Mouse (Mus musculus): ENCODE data around the gene Ap3m1. TPM values are rescaled to one million over a fixed set of nuclear protein-coding genes. Genes with fewer than 3 reads are reported as not detected.
"Not testable (repeated sequence)": the region's sequence is repeated elsewhere in the genome, so short reads cannot be mapped to it uniquely, and the experiment has no call there.

Ap3m1 gene
- polyA plus RNA-seq (2014; fragmentation: Nextera tagmentation; extraction: Ambion mirVana) = 127 and 132 TPM in 2 replicates

- peak; percentile 97 for ATAC-seq (ENCODE audit: insufficient read depth, low FRiP score, low TSS enrichment)
Measured at GRCm38 (mm10) chr14:21052112-21052780, at the start of gene Ap3m1, which contains the start of gene Adk. Gene Ap3m1 (minus strand): TSS chr14:21052508. Gene Adk (plus strand): TSS chr14:21052574.

DNA sequence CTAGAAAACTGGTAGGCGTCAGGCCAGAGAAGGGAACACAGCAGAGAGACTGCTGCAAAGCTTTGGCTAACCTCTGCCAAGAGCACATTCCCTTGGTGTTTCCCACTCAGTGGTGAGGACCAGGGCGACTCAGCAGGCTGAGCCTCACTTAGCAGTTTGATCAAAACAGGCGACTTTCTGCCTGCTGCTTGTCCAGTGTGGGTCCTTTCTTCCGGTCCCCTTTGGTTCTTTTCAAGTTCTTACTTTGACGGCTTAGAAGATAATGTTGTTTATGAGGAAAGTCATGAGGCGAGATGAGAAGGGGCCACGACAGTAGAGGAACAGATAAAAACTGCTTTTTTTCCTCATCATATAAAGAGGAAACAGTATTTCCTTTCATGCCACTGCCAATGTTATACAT, 49.3 kb upstream of the Ap3m1 start:
- Histone ChIP-seq H3K36me3 (ENCODE audit: control insufficient read depth, insufficient read depth, low read length) (no peaks in the 10 kb centered on the region), H3K27me3 (ENCODE audit: control insufficient read depth, insufficient read depth, low read length) (no peaks in the 10 kb centered on the region), H3K4me1 (ENCODE audit: control insufficient read depth, insufficient read depth, low read length) (no peaks in the 10 kb centered on the region), H3K27ac (ENCODE audit: low read depth, low read length) (no peak overlapping the region), H3K9ac (ENCODE audit: low read length) (no peak overlapping the region), H3K9me3 (ENCODE audit: control insufficient read depth, low read length) (no peaks in the 10 kb centered on the region), H3K4me3 (ENCODE audit: low read depth, low read length) (no peak overlapping the region), H3K4me2 (ENCODE audit: low read depth) (no peak overlapping the region)
- WGBS = 74% methylated on average over 7 of the region's 7 CpGs
- DNase-seq (ENCODE audit: low spot score) (no peak), ATAC-seq (ENCODE audit: insufficient read depth, low FRiP score, low TSS enrichment) (no peak)

More at GRCm38 (mm10) chr14:21052112-21052780, at the start of gene Ap3m1, which contains the start of gene Adk:
- Histone ChIP-seq H3K9ac (ENCODE audit: low read length) (peak within 1 kb of the TSS; percentile 76), H3K27ac (ENCODE audit: low read depth, low read length) (peak within 1 kb of the TSS; percentile 51), H3K9me3 (ENCODE audit: control insufficient read depth, low read length) (no peaks in the 10 kb centered on the region), H3K4me2 (ENCODE audit: low read depth) (peak within 1 kb of the TSS; percentile 93), H3K4me1 (ENCODE audit: control insufficient read depth, insufficient read depth, low read length) (peaks cover 2% of the 10 kb centered on the region; the same call in 1 of the 2 replicates), H3K27me3 (ENCODE audit: control insufficient read depth, insufficient read depth, low read length) (no peaks in the 10 kb centered on the region), H3K36me3 (ENCODE audit: control insufficient read depth, insufficient read depth, low read length) (no peaks in the 10 kb centered on the region), H3K4me3 (ENCODE audit: low read depth, low read length) (peak within 1 kb of the TSS; percentile 87)
- WGBS = under 1% methylated on average over 48 of the region's 48 CpGs
- DNase-seq (ENCODE audit: low spot score) = peak; percentile 96

DNA sequence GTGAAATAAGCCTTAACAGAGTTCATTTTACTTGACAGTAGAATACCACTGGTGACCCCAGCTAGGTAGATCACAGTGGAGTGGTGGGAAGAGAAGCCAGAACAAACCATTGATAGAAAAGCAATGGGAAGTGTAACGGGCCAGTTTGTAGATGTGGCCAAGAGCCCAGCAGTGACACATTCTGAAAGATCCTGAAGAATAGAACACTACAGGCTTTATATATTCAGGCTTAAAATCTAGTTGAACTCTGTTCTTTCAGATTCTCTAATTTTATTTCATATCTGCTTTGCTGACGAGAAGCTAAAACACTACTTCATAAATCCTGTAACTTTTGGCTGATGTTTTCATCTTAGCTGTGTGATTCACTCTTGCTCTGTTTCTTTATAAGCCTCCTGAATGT, 48.6 kb upstream of the Ap3m1 start:
- ATAC-seq (ENCODE audit: insufficient read depth, low FRiP score, low TSS enrichment) (no peak), DNase-seq (ENCODE audit: low spot score) (no peak)
- Histone ChIP-seq H3K27me3 (ENCODE audit: control insufficient read depth, insufficient read depth, low read length) (no peaks in the 10 kb centered on the region), H3K4me3 (ENCODE audit: low read depth, low read length) (no peak overlapping the region), H3K4me1 (ENCODE audit: control insufficient read depth, insufficient read depth, low read length) (no peaks in the 10 kb centered on the region), H3K4me2 (ENCODE audit: low read depth) (no peak overlapping the region), H3K9me3 (ENCODE audit: control insufficient read depth, low read length) (no peaks in the 10 kb centered on the region), H3K27ac (ENCODE audit: low read depth, low read length) (no peak overlapping the region), H3K36me3 (ENCODE audit: control insufficient read depth, insufficient read depth, low read length) (no peaks in the 10 kb centered on the region), H3K9ac (ENCODE audit: low read length) (no peak overlapping the region)
- 89% methylated on average over 2 of the region's 2 CpGs for WGBS

DNA sequence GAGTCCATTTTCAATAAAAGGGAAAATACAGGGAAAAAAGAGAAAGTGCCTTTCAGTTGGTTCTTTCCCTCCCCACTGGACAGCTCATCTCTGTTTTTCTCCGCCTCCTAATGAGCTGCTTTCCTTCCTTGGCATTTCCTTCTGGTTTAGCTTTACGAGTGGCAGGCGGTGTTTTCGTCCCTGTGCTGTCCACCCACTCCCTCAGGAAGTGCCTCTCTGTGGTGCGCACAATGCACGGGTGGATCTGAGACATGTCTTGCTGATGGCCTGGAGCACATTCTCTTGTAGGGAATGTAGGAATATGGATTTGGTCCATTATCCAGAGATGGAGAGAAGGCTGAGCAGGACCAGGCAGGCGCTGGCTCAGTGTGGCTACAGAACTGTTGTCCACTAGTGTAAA, 47.1 kb upstream of the Ap3m1 start:
- H3K27ac ChIP-seq (ENCODE audit: low read depth, low read length) = no peak overlapping the region
- no peak overlapping the region for H3K9ac ChIP-seq (ENCODE audit: low read length)
- no peaks in the 10 kb centered on the region for H3K36me3 ChIP-seq (ENCODE audit: control insufficient read depth, insufficient read depth, low read length)
- H3K9me3 ChIP-seq (ENCODE audit: control insufficient read depth, low read length) = no peaks in the 10 kb centered on the region
- ATAC-seq (ENCODE audit: insufficient read depth, low FRiP score, low TSS enrichment) = no peak
- H3K4me2 ChIP-seq (ENCODE audit: low read depth) = no peak overlapping the region
- WGBS = 71% methylated on average over 7 of the region's 7 CpGs
- no peak overlapping the region for H3K4me3 ChIP-seq (ENCODE audit: low read depth, low read length)
- H3K27me3 ChIP-seq (ENCODE audit: control insufficient read depth, insufficient read depth, low read length) = no peaks in the 10 kb centered on the region
- no peak for DNase-seq (ENCODE audit: low spot score)
- no peaks in the 10 kb centered on the region for H3K4me1 ChIP-seq (ENCODE audit: control insufficient read depth, insufficient read depth, low read length)

GRCm38 (mm10) chr14:21096689-21097088, 44.4 kb upstream of the Ap3m1 start:
- H3K4me3 ChIP-seq (ENCODE audit: low read depth, low read length) = no peak overlapping the region
- whole genome bisulfite sequencing = 79% methylated on average over 4 of the region's 4 CpGs
- no peak overlapping the region for H3K27ac ChIP-seq (ENCODE audit: low read depth, low read length)
- no peak overlapping the region for H3K9ac ChIP-seq (ENCODE audit: low read length)
- no peaks in the 10 kb centered on the region for H3K4me1 ChIP-seq (ENCODE audit: control insufficient read depth, insufficient read depth, low read length)
- DNase-seq (ENCODE audit: low spot score) (no peak), ATAC-seq (ENCODE audit: insufficient read depth, low FRiP score, low TSS enrichment) (no peak)
- H3K27me3 ChIP-seq (ENCODE audit: control insufficient read depth, insufficient read depth, low read length) = no peaks in the 10 kb centered on the region
- no peak overlapping the region for H3K4me2 ChIP-seq (ENCODE audit: low read depth)
- H3K36me3 ChIP-seq (ENCODE audit: control insufficient read depth, insufficient read depth, low read length) = no peaks in the 10 kb centered on the region
- H3K9me3 ChIP-seq (ENCODE audit: control insufficient read depth, low read length) = no peaks in the 10 kb centered on the region

- Histone ChIP-seq H3K4me3 (ENCODE audit: low read depth, low read length) (no peak overlapping the region), H3K36me3 (ENCODE audit: control insufficient read depth, insufficient read depth, low read length) (no peaks in the 10 kb centered on the region), H3K27me3 (ENCODE audit: control insufficient read depth, insufficient read depth, low read length) (no peaks in the 10 kb centered on the region), H3K4me2 (ENCODE audit: low read depth) (no peak overlapping the region), H3K4me1 (ENCODE audit: control insufficient read depth, insufficient read depth, low read length) (no peaks in the 10 kb centered on the region), H3K27ac (ENCODE audit: low read depth, low read length) (no peak overlapping the region), H3K9me3 (ENCODE audit: control insufficient read depth, low read length) (no peaks in the 10 kb centered on the region), H3K9ac (ENCODE audit: low read length) (no peak overlapping the region)
- ATAC-seq (ENCODE audit: insufficient read depth, low FRiP score, low TSS enrichment) (no peak), DNase-seq (ENCODE audit: low spot score) (no peak)
Measured at GRCm38 (mm10) chr14:21096279-21096678, 44.0 kb upstream of the Ap3m1 start.

- ATAC-seq (ENCODE audit: insufficient read depth, low FRiP score, low TSS enrichment); H3K27ac ChIP-seq (ENCODE audit: low read depth, low read length): not testable (repeated sequence)
Measured at GRCm38 (mm10) chr14:21094161-21094560, 41.9 kb upstream of the Ap3m1 start.

DNA sequence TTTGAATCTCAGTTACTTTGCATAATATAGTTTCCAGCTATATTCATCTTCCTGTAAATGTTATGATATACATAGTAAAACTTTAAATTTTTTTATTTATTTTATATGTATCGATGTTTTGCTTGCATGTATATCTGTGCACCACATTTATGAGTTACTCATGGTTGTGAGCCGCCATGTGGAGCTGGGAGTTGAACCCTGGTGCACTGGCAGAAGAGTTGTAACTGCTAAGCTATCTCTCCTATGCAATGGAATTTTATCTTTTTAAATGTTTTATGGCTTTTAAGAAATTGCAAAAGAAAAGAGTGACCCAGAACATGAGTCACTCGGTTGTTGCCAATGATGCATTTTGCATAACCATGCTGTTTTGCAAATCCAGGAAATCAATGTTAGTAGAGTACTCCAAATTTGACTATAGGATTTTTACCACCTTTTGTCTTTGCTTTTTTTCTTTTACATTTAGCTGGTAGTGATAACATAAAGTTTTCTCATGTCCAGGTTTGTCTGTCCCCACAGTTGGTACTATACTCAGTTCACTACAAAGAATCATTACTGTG, 38.7 kb upstream of the Ap3m1 start:
- no peak for ATAC-seq (ENCODE audit: insufficient read depth, low FRiP score, low TSS enrichment)
- Histone ChIP-seq H3K9ac (ENCODE audit: low read length) (no peak overlapping the region), H3K36me3 (ENCODE audit: control insufficient read depth, insufficient read depth, low read length) (no peaks in the 10 kb centered on the region), H3K27ac (ENCODE audit: low read depth, low read length) (no peak overlapping the region), H3K4me3 (ENCODE audit: low read depth, low read length) (no peak overlapping the region), H3K27me3 (ENCODE audit: control insufficient read depth, insufficient read depth, low read length) (no peaks in the 10 kb centered on the region), H3K4me2 (ENCODE audit: low read depth) (no peak overlapping the region), H3K4me1 (ENCODE audit: control insufficient read depth, insufficient read depth, low read length) (peaks cover 8% of the 10 kb centered on the region), H3K9me3 (ENCODE audit: control insufficient read depth, low read length) (no peaks in the 10 kb centered on the region)
- DNase-seq (ENCODE audit: low spot score) = no peak
- 95% methylated on average over 3 of the region's 3 CpGs for WGBS

More at GRCm38 (mm10) chr14:21094161-21094560, 41.9 kb upstream of the Ap3m1 start:
- H3K27me3 ChIP-seq (ENCODE audit: control insufficient read depth, insufficient read depth, low read length); H3K36me3 ChIP-seq (ENCODE audit: control insufficient read depth, insufficient read depth, low read length); H3K9me3 ChIP-seq (ENCODE audit: control insufficient read depth, low read length); H3K4me2 ChIP-seq (ENCODE audit: low read depth); H3K4me1 ChIP-seq (ENCODE audit: control insufficient read depth, insufficient read depth, low read length); H3K9ac ChIP-seq (ENCODE audit: low read length); DNase-seq (ENCODE audit: low spot score); H3K4me3 ChIP-seq (ENCODE audit: low read depth, low read length): not testable (repeated sequence)

- no peak overlapping the region for H3K9ac ChIP-seq (ENCODE audit: low read length)
- no peak overlapping the region for H3K4me2 ChIP-seq (ENCODE audit: low read depth)
- no peak overlapping the region for H3K27ac ChIP-seq (ENCODE audit: low read depth, low read length)
- H3K27me3 ChIP-seq (ENCODE audit: control insufficient read depth, insufficient read depth, low read length) = no peaks in the 10 kb centered on the region
- no peak overlapping the region for H3K4me3 ChIP-seq (ENCODE audit: low read depth, low read length)
- H3K36me3 ChIP-seq (ENCODE audit: control insufficient read depth, insufficient read depth, low read length) = no peaks in the 10 kb centered on the region
- WGBS = 68% methylated on average over 3 of the region's 3 CpGs
- no peak for ATAC-seq (ENCODE audit: insufficient read depth, low FRiP score, low TSS enrichment)
- no peak for DNase-seq (ENCODE audit: low spot score)
- no peaks in the 10 kb centered on the region for H3K9me3 ChIP-seq (ENCODE audit: control insufficient read depth, low read length)
- H3K4me1 ChIP-seq (ENCODE audit: control insufficient read depth, insufficient read depth, low read length) = peaks cover 8% of the 10 kb centered on the region
Measured at GRCm38 (mm10) chr14:21090400-21090799, 38.1 kb upstream of the Ap3m1 start.

Measured in neural tube, embryonic 11.5 days (tissue).